8 mouse cellular contexts compared by ENCODE assay signal in the genomic region with DNA sequence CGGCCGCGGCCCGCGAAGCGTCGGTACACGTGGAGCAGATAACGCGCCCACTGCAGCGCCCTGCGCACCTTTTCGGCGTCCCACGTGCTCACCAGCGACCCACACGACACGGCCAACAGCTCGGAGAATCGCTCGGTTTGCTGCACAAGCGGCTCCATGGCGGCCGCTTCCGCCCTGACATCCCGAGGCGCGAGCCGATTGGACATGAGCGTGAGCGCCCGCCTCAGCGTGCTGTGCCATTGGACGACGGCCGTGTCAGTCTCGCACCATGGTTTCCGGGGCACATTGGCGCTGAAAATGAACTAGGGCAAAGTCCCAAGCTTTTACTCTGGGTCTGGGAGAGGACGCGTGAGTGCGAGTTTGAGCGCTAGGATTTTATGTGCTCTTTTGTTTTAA. TPM values are rescaled to one million over a fixed set of nuclear protein-coding genes. Genes with fewer than 3 reads are reported as not detected.
DNase-seq lines count a peak whose midpoint lies in the region; ATAC-seq and TF ChIP-seq lines count a peak whose summit lies in the region.

A gene (minus strand): TSS at position 171 of the 396 bp plus-strand sequence.

- H3K9ac ChIP-seq in embryonic facial prominence, embryonic 14.5 days (ENCODE audit: low read depth, low read length): peak within 1 kb of the TSS; percentile 93
- H3K9ac ChIP-seq in heart, adult 2 months (ENCODE audit: low read depth, low read length): peak within 1 kb of the TSS; percentile 90
- peak within 1 kb of the TSS; percentile 87 for H3K9ac ChIP-seq in limb, embryonic 13.5 days
- H3K9ac ChIP-seq in midbrain, embryonic 16.5 days (ENCODE audit: low read depth, low read length): peak within 1 kb of the TSS; percentile 91

- H3K4me2 ChIP-seq in embryonic facial prominence, embryonic 14.5 days (ENCODE audit: low read depth, low read length): peak within 1 kb of the TSS; percentile 84
- peak within 1 kb of the TSS; percentile 80 for H3K4me2 ChIP-seq in limb, embryonic 13.5 days (replicated peaks)
- H3K4me2 ChIP-seq in midbrain, embryonic 16.5 days (ENCODE audit: low read length): peak within 1 kb of the TSS; percentile 93

- H3K27me3 ChIP-seq in embryonic facial prominence, embryonic 14.5 days (replicated peaks; ENCODE audit: control insufficient read depth, insufficient read depth, low read length): no peaks in the 10 kb centered on the region
- H3K27me3 ChIP-seq in heart, adult 2 months (ENCODE audit: control insufficient read depth, insufficient read depth, low read length): no peaks in the 10 kb centered on the region
- H3K27me3 ChIP-seq in limb, embryonic 13.5 days: no peaks in the 10 kb centered on the region
- H3K27me3 ChIP-seq in midbrain, embryonic 16.5 days (ENCODE audit: control insufficient read depth, insufficient read depth, low read depth, low read length): no peaks in the 10 kb centered on the region

- no peak for TF ChIP-seq EP300 in heart, adult 2 months (IDR thresholded peaks at IDR 0.05; ENCODE audit: insufficient read depth, low read depth, low read length)

- peak; percentile 5; the same call in 1 of the 2 replicates for TF ChIP-seq CTCF in heart, adult 2 months (IDR thresholded peaks at IDR 0.05)

- intact Hi-C loops in heart, adult 2 months (cut with DNase I): loop anchor here (2.0 to 5.0 kb wide), 3 partner anchors 17 to 110 kb away; no protein-coding TSS in a partner anchor

- DNase-seq in 3T3-L1 (ENCODE audit: low read depth, low spot score): peak; percentile 84
- peak; percentile 93 to 94 for DNase-seq in adrenal gland, postnatal 4 days (ENCODE audit: low spot score in 2 of 2)
- DNase-seq in embryonic facial prominence, embryonic 14.5 days (ENCODE audit: low spot score): peak; percentile 97
- peak; percentile 98 to 100 for DNase-seq in heart, adult 2 months
- DNase-seq in kidney, adult 8-10 months: peak; percentile 97 to 99
- DNase-seq in spleen, postnatal 10 days (ENCODE audit: low spot score in 2 of 2): peak; percentile 96 to 98

- ATAC-seq in embryonic facial prominence, embryonic 14.5 days (ENCODE audit: low read depth): peak; percentile 99
- peak; percentile 96 for ATAC-seq in limb, embryonic 13.5 days (ENCODE audit: low FRiP score, low read depth)
- peak; percentile 99 for ATAC-seq in midbrain, embryonic 16.5 days

- H3K27ac ChIP-seq in embryonic facial prominence, embryonic 14.5 days (replicated peaks; ENCODE audit: low read depth, low read length): peak within 1 kb of the TSS; percentile 98
- H3K27ac ChIP-seq in heart, adult 2 months: peak within 1 kb of the TSS; percentile 95
- H3K27ac ChIP-seq in limb, embryonic 13.5 days: peak within 1 kb of the TSS; percentile 98
- peak within 1 kb of the TSS; percentile 99 for H3K27ac ChIP-seq in midbrain, embryonic 16.5 days (ENCODE audit: low read length)

- WGBS in embryonic facial prominence, embryonic 14.5 days: 0% methylated on average over 26 of the region's 43 CpGs
- under 1% methylated on average over 43 of the region's 43 CpGs for WGBS in heart, adult 2 months
- WGBS in limb, embryonic 13.5 days: under 1% methylated on average over 43 of the region's 43 CpGs
- WGBS in midbrain, embryonic 16.5 days: under 1% methylated on average over 43 of the region's 43 CpGs

- peaks cover 7% of the 10 kb centered on the region; the same call in 1 of the 2 replicates for H3K36me3 ChIP-seq in embryonic facial prominence, embryonic 14.5 days (ENCODE audit: control insufficient read depth, insufficient read depth, low read length)
- no peaks in the 10 kb centered on the region; the same call in 1 of the 2 replicates for H3K36me3 ChIP-seq in heart, adult 2 months (ENCODE audit: control insufficient read depth, insufficient read depth, low read length)
- peaks cover 21% of the 10 kb centered on the region for H3K36me3 ChIP-seq in limb, embryonic 13.5 days
- H3K36me3 ChIP-seq in midbrain, embryonic 16.5 days (ENCODE audit: control insufficient read depth, insufficient read depth, low read length): no peaks in the 10 kb centered on the region

- no peaks in the 10 kb centered on the region for H3K9me3 ChIP-seq in embryonic facial prominence, embryonic 14.5 days (ENCODE audit: control insufficient read depth, low read length)
- H3K9me3 ChIP-seq in limb, embryonic 13.5 days: no peaks in the 10 kb centered on the region
- no peaks in the 10 kb centered on the region for H3K9me3 ChIP-seq in midbrain, embryonic 16.5 days (replicated peaks; ENCODE audit: control insufficient read depth, low read length, poor library complexity, severe bottlenecking)

- peak; percentile 61 for TF ChIP-seq POLR2A in heart, adult 2 months (IDR thresholded peaks at IDR 0.05; ENCODE audit: insufficient read depth, low read depth, low read length)

- H3K79me2 ChIP-seq in heart, adult 2 months (replicated peaks; ENCODE audit: control insufficient read depth, insufficient read depth, low read length): no peaks in the 10 kb centered on the region

- peaks cover 16% of the 10 kb centered on the region for H3K4me1 ChIP-seq in embryonic facial prominence, embryonic 14.5 days (ENCODE audit: control insufficient read depth, insufficient read depth, low read length)
- H3K4me1 ChIP-seq in heart, adult 2 months (ENCODE audit: control insufficient read depth, insufficient read depth, low read length): peaks cover 4% of the 10 kb centered on the region
- H3K4me1 ChIP-seq in limb, embryonic 13.5 days: peaks cover 41% of the 10 kb centered on the region
- peaks cover 20% of the 10 kb centered on the region for H3K4me1 ChIP-seq in midbrain, embryonic 16.5 days (ENCODE audit: control insufficient read depth, insufficient read depth, low read length)

- H3K4me3 ChIP-seq in embryonic facial prominence, embryonic 14.5 days (ENCODE audit: low read depth, low read length): peak within 1 kb of the TSS; percentile 80
- H3K4me3 ChIP-seq in heart, adult 2 months: peak within 1 kb of the TSS; percentile 82
- peak within 1 kb of the TSS; percentile 72 for H3K4me3 ChIP-seq in limb, embryonic 13.5 days
- peak within 1 kb of the TSS; percentile 79 for H3K4me3 ChIP-seq in midbrain, embryonic 16.5 days (ENCODE audit: low read depth, low read length)

RNA-seq across cellular contexts. Expression of the gene that starts here (rescaled TPM):
- total RNA-seq in adrenal gland, postnatal 4 days (2021): 1 to 10 TPM; 9.1 to 9.8 TPM
- 12.0 and 12.3 TPM in 2 replicates for polyA plus RNA-seq in embryonic facial prominence, embryonic 14.5 days (2014; fragmentation: Nextera tagmentation; extraction: Ambion mirVana)
- total RNA-seq in heart, adult 2 months (2021): 1 to 10 TPM; 1.3 to 2.7 TPM
- 1.6 and 2.2 TPM in 2 replicates for polyA plus RNA-seq in heart, adult 2 months (2012; rRNA removed)
- 13.5 and 15.0 TPM in 2 replicates for polyA plus RNA-seq in limb, embryonic 13.5 days (2015; fragmentation: Nextera tagmentation; extraction: Ambion mirVana)
- polyA plus RNA-seq in midbrain, embryonic 16.5 days (2015; fragmentation: Nextera tagmentation; extraction: Ambion mirVana): 7.1 and 7.6 TPM in 2 replicates

Comparison
In these comparisons a context has a peak if more than half of its experiments do, and no peak if none do; other contexts are left out.
1. Peak in every context shown above with its lines: DNase-seq, ATAC-seq, H3K4me3 ChIP-seq and H3K27ac ChIP-seq.